Mouse (Mus musculus) MEL (cell line): ENCODE results near the gene Osgepl1.

ENCODE experiments used
- CTCF ChIP-seq, 3 experiments: IDR thresholded peaks in 2 of 3; conservative IDR thresholded peaks in 1 of 3; 2 replicates each; pipeline ENCODE4 v1.5.1; 2011 to 2012; ENCODE audit warnings: low read length in 3 of 3, low read depth in 2 of 3, mild to moderate bottlenecking in 2 of 3, improper control_type of control experiment in 1 of 3, inconsistent platforms in 1 of 3, mixed read lengths in 1 of 3, moderate library complexity in 1 of 3; ENCODE audit not compliant: control insufficient read depth in 1 of 3, insufficient read depth in 1 of 3, poor library complexity in 1 of 3, severe bottlenecking in 1 of 3
- EP300 ChIP-seq, 2 experiments: IDR thresholded peaks; 2 replicates each; pipeline ENCODE4 v1.6.1; 2011; ENCODE audit warnings: improper control_type of control experiment in 2 of 2, low read length in 2 of 2, low read depth in 1 of 2, mild to moderate bottlenecking in 1 of 2
- GATA1 ChIP-seq: IDR thresholded peaks from 2 replicates; pipeline ENCODE4 v1.6.1; 2011; ENCODE audit warnings: low read depth, low read length, improper control_type of control experiment
- JUND ChIP-seq: IDR thresholded peaks from 2 replicates; pipeline ENCODE4 v1.6.1; 2011; ENCODE audit warnings: low read depth, mild to moderate bottlenecking, improper control_type of control experiment, low read length
- KAT2A ChIP-seq: conservative IDR thresholded peaks from 2 replicates; pipeline ENCODE4 v1.6.1; 2012; ENCODE audit warnings: low read depth, low read length, improper control_type of control experiment, inconsistent platforms
- MXI1 ChIP-seq: IDR thresholded peaks from 2 replicates; pipeline ENCODE4 v1.6.1; 2011; ENCODE audit warnings: mild to moderate bottlenecking, low read depth, low read length, improper control_type of control experiment
- NELFE ChIP-seq: IDR thresholded peaks from 2 replicates; pipeline ENCODE4 v1.6.1; 2011; ENCODE audit warnings: low read depth, low read length, improper control_type of control experiment
- NRF1 ChIP-seq: IDR thresholded peaks from 2 replicates; pipeline ENCODE4 v1.6.1; 2014; ENCODE audit warnings: low read depth, mild to moderate bottlenecking, inconsistent platforms, low read length, improper control_type of control experiment, moderate library complexity; ENCODE audit not compliant: poor library complexity, insufficient read depth, severe bottlenecking
- POLR2A ChIP-seq, 2 experiments: IDR thresholded peaks; 2 replicates each; pipeline ENCODE4 v1.6.1; 2011 to 2012; ENCODE audit warnings: low read length in 2 of 2, mild to moderate bottlenecking in 2 of 2, control low read depth in 1 of 2, improper control_type of control experiment in 1 of 2, low read depth in 1 of 2, moderate library complexity in 1 of 2; ENCODE audit not compliant: control insufficient read depth in 1 of 2, insufficient read depth in 1 of 2, poor library complexity in 1 of 2
- SIN3A ChIP-seq: IDR thresholded peaks from 2 replicates; pipeline ENCODE4 v1.6.1; 2012; ENCODE audit warnings: low read length, improper control_type of control experiment, inconsistent platforms
- TAL1 ChIP-seq: IDR thresholded peaks from 2 replicates; pipeline ENCODE4 v1.6.1; 2012; ENCODE audit warnings: mild to moderate bottlenecking, inconsistent platforms, low read length, moderate library complexity, mixed read lengths
- ZMIZ1 ChIP-seq: IDR thresholded peaks from 2 replicates; pipeline ENCODE4 v1.6.1; 2012; ENCODE audit warnings: low read depth, mild to moderate bottlenecking, inconsistent platforms, low read length, improper control_type of control experiment, moderate library complexity

- TF ChIP-seq CTCF (IDR thresholded peaks at IDR 0.05 in 2 of 3, conservative IDR thresholded peaks at IDR 0.05 in 1 of 3; ENCODE audit: control insufficient read depth in 1 of 3, insufficient read depth in 1 of 3, low read depth in 2 of 3, low read length in 3 of 3, poor library complexity in 1 of 3, severe bottlenecking in 1 of 3) (no peak), GATA1 (no peak), POLR2A (IDR thresholded peaks at IDR 0.05; ENCODE audit: control insufficient read depth in 1 of 2, insufficient read depth in 1 of 2, low read depth in 1 of 2, low read length in 2 of 2, poor library complexity in 1 of 2) (no peak), KAT2A (no peak), TAL1 (no peak), SIN3A (no peak), NELFE (no peak), MXI1 (no peak), EP300 (IDR thresholded peaks at IDR 0.05; ENCODE audit: low read depth in 1 of 2, low read length in 2 of 2) (no peak), JUND (no peak), ZMIZ1 (no peak), NRF1 (no peak)
Measured at GRCm38 (mm10) chr1:53269901-53270300, 43.5 kb upstream of the Osgepl1 start.
